Mouse (Mus musculus): Measurements from ENCODE around the gene Crnkl1.
"Not testable (repeated sequence)": the region's sequence is repeated elsewhere in the genome, so short reads cannot be mapped to it uniquely, and the experiment has no call there.

Crnkl1 gene

DNA sequence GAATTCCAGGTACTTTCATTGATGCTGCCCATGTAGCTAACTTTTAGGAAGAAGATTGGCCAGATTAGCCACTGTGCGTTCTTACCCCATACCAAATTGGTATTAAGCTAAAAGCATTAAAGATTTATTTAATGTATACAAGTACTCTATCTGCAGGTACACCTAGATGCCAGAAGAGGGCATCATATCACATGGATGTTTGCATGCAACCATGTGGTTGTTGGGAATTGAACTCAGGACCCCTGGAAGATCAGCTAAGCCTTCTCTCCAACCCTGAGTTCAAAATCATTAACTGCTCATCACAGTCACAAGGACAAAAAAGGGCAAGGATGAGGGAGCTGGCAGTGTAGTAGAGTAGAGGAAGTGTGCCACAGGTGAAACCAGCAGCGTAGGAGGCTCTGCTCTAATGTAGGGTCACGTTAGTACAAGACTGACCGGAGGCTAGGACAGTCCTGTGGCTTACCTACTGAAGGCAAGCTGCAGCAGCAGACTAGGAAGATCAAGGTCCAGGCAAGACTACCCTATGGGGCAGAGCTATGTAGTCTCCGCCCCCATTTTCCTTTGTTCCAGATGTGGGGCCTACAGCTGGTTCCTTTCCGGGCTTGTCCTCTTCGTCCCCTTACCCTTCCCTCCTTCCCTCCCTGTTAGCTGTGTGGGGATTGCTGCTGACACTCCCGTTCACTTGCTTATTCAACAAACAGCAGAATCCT is 13.7 kb downstream of the Crnkl1 start:
- DNase-seq (ENCODE audit: low spot score) = no peak

- DNase-seq (ENCODE audit: low spot score) = not testable (repeated sequence)
Measured at GRCm38 (mm10) chr2:145905884-145906283, 28.9 kb downstream of the Crnkl1 start.

DNA sequence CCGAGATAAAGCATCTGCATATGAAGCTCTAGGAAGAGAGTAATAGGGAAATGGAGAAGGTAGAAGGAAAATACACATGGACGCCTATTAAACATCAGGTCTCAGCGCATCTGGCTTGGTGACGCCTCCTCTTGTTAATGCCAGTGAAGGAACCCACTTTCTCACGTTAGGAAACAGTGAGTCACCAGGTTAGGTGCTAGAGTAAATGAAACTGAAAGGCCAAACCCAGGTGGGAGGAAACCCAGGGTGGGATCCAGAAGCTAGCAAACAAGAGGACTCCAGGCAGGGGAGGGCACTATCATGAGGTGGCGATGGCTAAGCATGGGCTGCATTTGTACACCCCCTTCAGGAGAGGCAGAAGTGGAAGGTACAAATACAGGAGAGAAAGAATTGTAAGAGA is 29.7 kb downstream of the Crnkl1 start:
- no peak for DNase-seq (ENCODE audit: low spot score)

DNA sequence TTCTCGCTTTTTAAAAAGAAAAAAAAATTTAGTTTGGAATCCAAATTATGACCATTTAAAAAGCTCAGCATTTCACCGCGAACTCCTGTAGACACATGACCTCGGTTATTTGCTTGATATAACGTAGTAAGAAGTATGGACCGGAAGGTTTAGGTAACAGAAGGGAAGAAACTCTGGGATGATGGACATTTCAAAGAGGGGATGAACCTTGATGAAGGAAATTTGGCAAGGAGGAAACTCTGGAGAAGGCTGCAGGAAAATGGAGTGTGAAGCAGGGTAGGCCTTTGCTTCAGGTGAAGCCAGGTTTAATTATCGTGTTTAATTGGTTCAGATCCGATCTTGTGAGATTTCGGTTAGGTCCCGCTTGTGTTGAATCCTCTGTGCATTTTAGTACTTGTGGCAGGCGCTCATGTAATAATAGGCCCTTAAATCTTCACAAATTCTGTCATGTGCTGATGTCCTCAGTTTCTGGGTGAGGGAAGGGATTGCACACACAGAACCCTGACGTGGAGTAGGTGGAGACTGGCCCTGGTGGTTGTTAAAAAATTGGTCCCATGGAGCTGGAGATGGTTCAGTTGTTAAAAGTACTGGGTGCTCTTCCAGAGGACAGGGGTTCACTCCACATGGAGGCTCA is 30.7 kb downstream of the Crnkl1 start:
- DNase-seq (ENCODE audit: low spot score) = peak; percentile 23

- peak; percentile 93 for DNase-seq (ENCODE audit: low spot score)
Measured at GRCm38 (mm10) chr2:145903061-145903901, 31.5 kb downstream of the Crnkl1 start.

DNA sequence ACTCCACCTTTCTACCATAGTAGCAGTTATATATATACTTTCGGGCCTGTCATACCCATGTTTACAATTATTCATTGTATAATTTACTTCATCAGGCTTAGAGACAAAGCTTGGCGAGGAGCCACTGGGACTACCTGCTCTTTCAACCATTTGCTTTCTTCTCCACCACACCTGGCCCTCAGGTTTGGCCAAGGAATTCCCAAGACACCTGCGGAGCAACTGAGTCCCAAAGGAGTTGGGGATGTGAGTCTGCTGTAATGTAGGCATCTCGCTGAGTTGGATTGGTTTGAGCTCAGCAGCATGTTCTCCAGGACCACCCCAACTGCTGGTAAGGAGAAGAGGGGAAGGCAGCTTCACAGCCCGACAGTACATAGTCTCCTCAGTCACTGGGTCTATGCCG is 33.0 kb downstream of the Crnkl1 start, which contains the start of gene Naa20:
TSS of gene Naa20 (plus strand) at position 239 of the 400 bp plus-strand sequence.
- no peak for DNase-seq (ENCODE audit: low spot score)

GRCm38 (mm10) chr2:145900318-145900717 is 34.5 kb downstream of the Crnkl1 start:
- not testable (repeated sequence) for DNase-seq (ENCODE audit: low spot score)

GRCm38 (mm10) chr2:145898106-145898505 is 36.7 kb downstream of the Crnkl1 start:
- no peak for DNase-seq (ENCODE audit: low spot score)

DNA sequence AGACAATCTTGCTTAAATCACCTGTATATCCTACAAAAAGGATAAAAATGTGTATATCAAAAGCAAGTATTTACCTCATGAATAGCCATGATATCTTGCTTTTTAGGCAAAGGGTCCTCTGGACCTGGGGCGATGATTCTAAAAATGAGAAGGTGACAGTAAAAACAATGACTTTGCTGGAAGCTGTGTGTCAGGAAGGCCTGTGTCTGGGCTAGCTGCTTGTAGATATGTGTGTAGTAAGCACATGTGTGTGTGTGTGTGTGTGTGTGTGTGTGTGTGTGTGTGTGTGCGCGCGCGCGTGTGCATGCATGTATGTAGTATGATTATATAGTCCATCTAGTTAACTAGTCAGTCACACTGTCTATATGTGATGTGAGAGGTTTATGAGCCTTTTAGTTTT is 41.1 kb downstream of the Crnkl1 start:
- no peak for DNase-seq (ENCODE audit: low spot score)

- no peak for DNase-seq (ENCODE audit: low spot score)
Measured at GRCm38 (mm10) chr2:145890571-145890970, 44.2 kb downstream of the Crnkl1 start.

DNA sequence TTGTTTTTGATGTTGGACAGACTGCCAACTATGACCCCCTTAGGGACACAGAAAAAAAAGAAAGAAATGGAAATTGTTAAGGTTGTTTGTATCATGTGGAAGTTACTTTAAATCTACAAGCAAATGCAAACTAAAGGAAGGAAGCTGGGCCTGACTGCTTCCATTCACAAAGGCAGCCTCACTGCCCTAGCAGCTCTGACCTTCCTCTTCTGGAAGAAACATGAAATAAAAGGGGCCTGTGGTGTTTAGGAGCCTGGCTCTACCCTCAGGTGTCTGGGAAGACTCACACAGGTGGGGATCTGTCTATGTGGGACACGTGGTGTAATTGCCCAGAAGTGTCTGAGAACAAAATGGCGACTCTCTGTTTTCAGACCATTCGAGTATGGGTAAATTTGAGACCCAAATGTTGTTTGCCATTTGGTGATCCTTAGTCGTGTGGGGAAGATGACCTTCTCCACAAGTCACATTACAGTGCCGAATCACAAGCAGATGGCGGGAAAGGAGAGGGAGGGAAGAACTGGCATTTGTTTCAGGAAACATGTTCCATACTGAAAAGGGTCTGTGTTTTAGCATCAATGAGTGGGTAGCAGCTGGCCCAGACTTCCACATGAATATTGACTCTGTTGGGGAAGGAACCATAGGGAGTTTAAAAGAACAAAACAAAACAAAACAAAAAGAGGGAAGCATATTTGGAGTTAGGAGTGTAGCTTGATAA is 45.9 kb downstream of the Crnkl1 start:
- no peak for DNase-seq (ENCODE audit: low spot score)

DNA sequence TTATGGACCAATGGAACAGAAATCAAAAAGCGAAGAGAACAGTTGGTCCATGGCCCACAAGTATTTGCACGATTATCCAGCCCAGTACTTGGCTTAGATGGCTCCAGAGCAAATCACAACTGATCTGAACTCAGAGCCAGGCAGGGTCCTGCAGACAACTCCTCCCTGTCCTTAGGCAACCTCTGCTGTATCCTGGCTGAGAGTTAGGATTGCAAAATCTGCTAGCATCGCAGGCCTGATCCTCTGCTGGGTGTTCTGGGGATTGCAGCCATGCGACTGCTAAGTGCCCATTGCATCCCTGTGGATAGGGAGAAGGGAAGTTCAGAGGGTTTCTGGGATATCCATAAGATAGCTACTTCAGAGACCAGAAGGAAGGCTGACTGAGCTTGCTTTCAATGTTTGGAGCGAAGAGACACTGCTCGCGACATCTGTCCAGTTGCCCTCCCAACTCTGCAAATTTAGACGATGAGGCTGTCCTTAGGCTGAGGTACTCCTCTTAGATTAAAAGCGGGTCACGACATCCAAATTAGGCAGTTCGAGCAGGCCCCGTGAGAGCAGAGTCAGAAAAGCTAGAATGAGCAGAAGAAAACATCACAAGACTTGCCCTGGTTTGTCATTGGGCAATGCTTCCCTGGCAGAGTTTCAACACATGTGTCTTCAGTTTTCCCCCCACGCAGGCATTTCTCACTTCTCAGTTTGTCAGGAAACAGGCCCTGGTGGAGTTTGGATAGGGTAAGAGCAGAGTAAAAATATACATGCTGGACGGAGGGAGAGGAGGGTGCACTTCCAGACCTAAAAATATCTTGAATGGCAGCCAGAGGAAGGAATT is 46.7 kb downstream of the Crnkl1 start:
- DNase-seq (ENCODE audit: low spot score) = peak; percentile 26

DNA sequence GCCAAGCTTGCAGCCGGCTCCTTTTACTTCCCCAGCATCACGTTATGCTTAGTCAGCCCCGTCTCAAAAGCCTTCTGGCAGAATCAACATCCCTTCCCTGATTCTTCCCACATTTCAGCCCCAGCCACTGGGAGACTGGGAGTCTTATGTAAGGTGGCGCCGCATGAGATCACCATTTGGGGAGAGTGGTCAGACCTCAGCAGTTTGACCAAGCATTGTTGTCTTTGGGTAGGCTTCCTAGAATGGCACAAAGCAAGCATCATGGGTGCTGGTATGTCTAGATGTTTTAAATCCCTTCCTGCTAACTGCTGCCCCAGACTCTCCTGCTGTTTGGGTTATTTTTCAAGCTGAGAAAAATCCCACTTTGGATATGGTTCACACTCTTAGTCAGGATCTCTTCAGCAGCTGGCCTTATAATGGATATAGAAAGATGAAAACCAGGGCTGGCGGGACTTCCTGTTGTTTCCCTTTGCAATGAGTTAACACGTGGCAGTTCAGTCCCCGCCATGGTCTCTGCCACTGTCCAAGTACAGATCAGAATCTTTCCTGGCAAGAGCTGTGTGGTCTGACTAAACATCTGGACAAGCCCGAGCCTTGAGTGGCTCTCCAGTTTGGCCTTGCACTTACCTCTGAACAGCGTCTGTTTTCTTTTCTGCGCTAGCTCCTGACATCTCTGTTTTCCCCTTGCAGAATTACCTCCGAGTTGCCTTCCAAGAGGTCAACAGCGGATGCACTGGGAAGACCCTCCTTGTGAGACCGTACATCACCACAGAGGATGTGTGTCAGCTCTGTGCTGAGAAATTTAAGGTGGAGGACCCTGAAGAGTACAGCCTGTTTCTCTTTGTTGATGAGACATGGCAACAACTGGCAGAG is 49.7 kb downstream of the Crnkl1 start:
- peak; percentile 71 for DNase-seq (ENCODE audit: low spot score)

- DNase-seq (ENCODE audit: low spot score) = no peak
Measured at GRCm38 (mm10) chr2:145884036-145884912, 50.5 kb downstream of the Crnkl1 start.

- DNase-seq (ENCODE audit: low spot score) = no peak
Measured at GRCm38 (mm10) chr2:145882398-145882797, 52.4 kb downstream of the Crnkl1 start.

- no peak for DNase-seq (ENCODE audit: low spot score)
Measured at GRCm38 (mm10) chr2:145881932-145882331, 52.9 kb downstream of the Crnkl1 start.

GRCm38 (mm10) chr2:145880887-145881747 is 53.7 kb downstream of the Crnkl1 start:
- DNase-seq (ENCODE audit: low spot score) = no peak

- no peak for DNase-seq (ENCODE audit: low spot score)
Measured at GRCm38 (mm10) chr2:145877191-145877590, 57.6 kb downstream of the Crnkl1 start.

Measured in MN1 (cell line).